Mouse (Mus musculus) heart, adult 2 months (tissue): Measurements from ENCODE around the gene Usp49. TPM values are rescaled to one million over a fixed set of nuclear protein-coding genes. Genes with fewer than 3 reads are reported as not detected.

Experiments
- DNase-seq, 2 experiments: peaks; one replicate each; pipeline ENCODE4 v3.0.0; 2021
- H3K27ac ChIP-seq: fragments of 200-600 bp; 2 replicates; pipeline ENCODE4 v1.8.1; 2022
- H3K27me3 ChIP-seq: fragments of 200-500 bp; 2 replicates; pipeline ENCODE4 v1.6.1; 2012; ENCODE audit warnings: mild to moderate bottlenecking, low read length, inconsistent platforms, mixed read lengths; ENCODE audit not compliant: control insufficient read depth, insufficient read depth
- H3K36me3 ChIP-seq: fragments of 200-500 bp; 2 replicates; pipeline ENCODE4 v1.6.1; 2012; ENCODE audit warnings: low read length, inconsistent platforms; ENCODE audit not compliant: control insufficient read depth, insufficient read depth
- H3K4me1 ChIP-seq: fragments of 200-500 bp; 2 replicates; pipeline ENCODE4 v1.6.1; 2011; ENCODE audit warnings: low read length; ENCODE audit not compliant: control insufficient read depth, insufficient read depth
- H3K4me3 ChIP-seq: fragments of 200-600 bp; 2 replicates; pipeline ENCODE4 v1.8.1; 2022
- H3K79me2 ChIP-seq: fragments of 200-500 bp; replicated peaks from 2 replicates; pipeline ENCODE4 v1.6.1; 2012; ENCODE audit warnings: mild to moderate bottlenecking, inconsistent platforms, low read length, moderate library complexity, mixed read lengths; ENCODE audit not compliant: control insufficient read depth, insufficient read depth
- H3K9ac ChIP-seq: fragments of 200-500 bp; 2 replicates; pipeline ENCODE4 v1.6.1; 2012; ENCODE audit warnings: low read depth, mild to moderate bottlenecking, control low read depth, inconsistent platforms, low read length, mixed read lengths
- CTCF ChIP-seq: fragments of 200-600 bp; IDR thresholded peaks from 2 replicates; pipeline ENCODE4 v1.8.1; 2022; ENCODE audit warnings: antibody characterized with exemption, mild to moderate bottlenecking, moderate library complexity
- EP300 ChIP-seq: fragments of 200-500 bp; IDR thresholded peaks from 2 replicates; pipeline ENCODE4 v1.6.1; 2011; ENCODE audit warnings: low read depth, low read length, control low read depth; ENCODE audit not compliant: insufficient read depth
- POLR2A ChIP-seq: fragments of 200-500 bp; IDR thresholded peaks from 2 replicates; pipeline ENCODE4 v1.6.1; 2011; ENCODE audit warnings: mild to moderate bottlenecking, low read depth, low read length, control low read depth; ENCODE audit not compliant: insufficient read depth
- WGBS: fragments of 180-500 bp; shearing (Covaris S2); methylation state at CpG from one replicate; pipeline ENCODE4 v1.1.7; 2018; 5-methylcytosine and 5-hydroxymethylcytosine counted together
- intact Hi-C: fragments of 180-260 bp; cut with DNase I; formaldehyde crosslinking; loops from one replicate; pipeline ENCODE4 v1.15.1; 2025
- long read RNA-seq: library from polyadenylated mRNA; stranded (forward); transcript quantifications from one replicate; pipeline ENCODE4 v2.0.0, GENCODE M21; 2021
- polyA plus RNA-seq: library from polyadenylated mRNA; depleted of rRNA; stranded (reverse); fragments of >200 nt; gene quantifications from 2 replicates; pipeline ENCODE4 v1.2.3, GENCODE M21; 2012; rRNA removed
- total RNA-seq, 2 experiments: library from RNA; stranded (reverse); gene quantifications; 2 replicates each; pipeline ENCODE4 v1.2.3; 2021

Gene Usp49
- total RNA-seq (1 to 10 TPM; 3.4 to 3.6 TPM), polyA plus RNA-seq (2.9 and 3.6 TPM in 2 replicates)
- long read RNA-seq, partial matches to known transcripts: 1 of 2 reads
- long read RNA-seq, other reads (novel, unspliced or antisense): 1 of 2 reads

DNA sequence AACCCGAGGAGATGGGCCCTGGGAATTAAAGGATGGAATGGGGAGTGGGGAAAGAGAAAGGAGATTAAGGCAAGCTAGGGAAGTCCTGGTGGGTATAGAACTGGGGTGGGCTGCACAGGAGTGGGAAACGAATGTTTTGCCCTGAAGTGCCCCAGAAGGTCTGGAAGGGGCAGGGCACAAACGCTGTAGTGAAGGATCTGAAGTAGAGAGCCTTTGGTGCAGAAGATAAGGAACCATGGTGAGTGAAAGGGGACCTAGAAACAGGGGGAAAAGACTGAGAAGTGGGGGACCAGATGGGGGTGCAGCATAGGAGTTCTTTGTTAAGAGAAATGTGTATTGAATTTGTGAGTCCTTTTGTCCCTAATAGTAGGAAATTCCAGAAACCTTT, at the start of gene Usp49:
Usp49 (plus strand) TSS at position 13 of the 388 bp plus-strand sequence.
- Histone ChIP-seq H3K79me2 (no peaks in the 10 kb centered on the region; the same call in 1 of the 2 replicates), H3K27me3 (no peaks in the 10 kb centered on the region), H3K4me3 (peak within 1 kb of the TSS; percentile 87), H3K9ac (peak within 1 kb of the TSS; percentile 78), H3K27ac (peak within 1 kb of the TSS; percentile 95), H3K36me3 (no peaks in the 10 kb centered on the region), H3K4me1 (peaks cover 1% of the 10 kb centered on the region)
- intact Hi-C loops: no loop called here
- 3% methylated on average over 3 of the region's 3 CpGs for WGBS
- DNase-seq: no peak
- TF ChIP-seq EP300: no peak
- TF ChIP-seq POLR2A: no peak
- TF ChIP-seq CTCF: no peak

DNA sequence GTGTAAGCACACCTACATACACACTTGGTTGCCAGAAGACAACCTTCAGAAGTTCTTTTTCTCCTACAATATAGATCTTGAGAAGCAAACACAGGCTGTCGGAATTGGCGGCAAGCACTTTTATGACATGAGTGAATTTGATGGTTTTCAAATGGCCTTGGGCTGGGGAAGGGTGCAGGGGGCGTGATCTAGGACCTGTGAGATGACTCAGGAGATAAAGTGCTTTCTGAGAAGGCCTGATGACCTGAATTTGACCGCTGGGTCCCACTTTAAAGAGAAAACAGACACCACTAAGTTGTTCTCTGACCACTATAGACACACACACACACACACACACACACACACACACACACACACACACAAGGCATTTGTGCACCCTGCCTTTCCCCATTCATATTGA, 49.5 kb upstream of the Usp49 start:
- Histone ChIP-seq H3K79me2 (no peaks in the 10 kb centered on the region), H3K4me1 (no peaks in the 10 kb centered on the region), H3K27ac (no peak overlapping the region), H3K4me3 (no peak overlapping the region), H3K27me3 (no peaks in the 10 kb centered on the region), H3K9ac (no peak overlapping the region), H3K36me3 (no peaks in the 10 kb centered on the region)
- TF ChIP-seq POLR2A (no peak), EP300 (no peak), CTCF (no peak)
- intact Hi-C loops: no loop called here
- WGBS: 93% methylated on average over 4 of the region's 4 CpGs
- no peak for DNase-seq

DNA sequence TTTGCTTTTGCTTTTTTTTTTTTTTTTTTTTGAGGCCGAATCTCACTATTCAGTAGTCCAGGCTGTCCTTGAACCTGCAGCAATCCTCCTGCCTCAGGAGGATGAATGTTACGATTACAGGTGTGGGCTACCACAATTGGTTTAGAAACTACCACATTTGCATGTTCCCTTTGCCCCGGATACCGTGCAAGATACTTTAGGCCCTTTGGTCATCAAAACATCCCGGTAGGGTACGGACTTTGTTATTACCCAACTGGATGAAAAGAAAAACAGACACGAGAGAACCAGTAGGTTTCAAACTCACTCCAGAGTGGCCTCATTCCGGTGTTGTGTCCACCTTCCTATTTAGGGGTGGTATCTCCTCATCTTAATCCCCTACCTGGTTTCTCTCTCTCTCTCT, 42.0 kb upstream of the Usp49 start:
- no peaks in the 10 kb centered on the region for H3K79me2 ChIP-seq
- no peak overlapping the region for H3K9ac ChIP-seq
- intact Hi-C loops: no loop called here
- H3K4me3 ChIP-seq: no peak overlapping the region
- H3K27me3 ChIP-seq: no peaks in the 10 kb centered on the region
- no peaks in the 10 kb centered on the region for H3K36me3 ChIP-seq
- no peak overlapping the region for H3K27ac ChIP-seq
- TF ChIP-seq CTCF (no peak), EP300 (no peak), POLR2A (no peak)
- DNase-seq: no peak
- WGBS: 86% methylated on average over 8 of the region's 8 CpGs
- H3K4me1 ChIP-seq: no peaks in the 10 kb centered on the region; the same call in 1 of the 2 replicates

GRCm38 (mm10) chr17:47591073-47591472, 39.4 kb upstream of the Usp49 start:
- 29% methylated on average over 3 of the region's 3 CpGs for WGBS
- intact Hi-C loops: no loop called here

GRCm38 (mm10) chr17:47593215-47593853, 37.2 kb upstream of the Usp49 start:
- Histone ChIP-seq H3K4me1 (peaks cover 12% of the 10 kb centered on the region), H3K9ac (peak overlapping the region; percentile 89), H3K27me3 (no peaks in the 10 kb centered on the region), H3K79me2 (no peaks in the 10 kb centered on the region; the same call in 1 of the 2 replicates), H3K36me3 (peaks cover 3% of the 10 kb centered on the region; the same call in 1 of the 2 replicates), H3K4me3 (peak overlapping the region; percentile 86), H3K27ac (peak overlapping the region; percentile 91)
- WGBS: 1% methylated on average over 63 of the region's 63 CpGs
- intact Hi-C loops: loop anchor here (2.0 kb wide), 1 partner anchor 17 kb away; the partner anchor contains the start of genes Bysl, Gm20517 and Med20
- TF ChIP-seq POLR2A: peak; percentile 42; the same call in 1 of the 2 replicates
- no peak for TF ChIP-seq CTCF
- TF ChIP-seq EP300: no peak
- DNase-seq: peak; percentile 96

More at GRCm38 (mm10) chr17:47591073-47591472, 39.4 kb upstream of the Usp49 start:
- no peak for TF ChIP-seq POLR2A
- no peak for TF ChIP-seq EP300
- TF ChIP-seq CTCF: no peak
- Histone ChIP-seq H3K36me3 (no peaks in the 10 kb centered on the region), H3K9ac (no peak overlapping the region), H3K27ac (no peak overlapping the region), H3K27me3 (no peaks in the 10 kb centered on the region), H3K79me2 (no peaks in the 10 kb centered on the region; the same call in 1 of the 2 replicates), H3K4me1 (peaks cover 4% of the 10 kb centered on the region), H3K4me3 (no peak overlapping the region)
- no peak for DNase-seq

DNA sequence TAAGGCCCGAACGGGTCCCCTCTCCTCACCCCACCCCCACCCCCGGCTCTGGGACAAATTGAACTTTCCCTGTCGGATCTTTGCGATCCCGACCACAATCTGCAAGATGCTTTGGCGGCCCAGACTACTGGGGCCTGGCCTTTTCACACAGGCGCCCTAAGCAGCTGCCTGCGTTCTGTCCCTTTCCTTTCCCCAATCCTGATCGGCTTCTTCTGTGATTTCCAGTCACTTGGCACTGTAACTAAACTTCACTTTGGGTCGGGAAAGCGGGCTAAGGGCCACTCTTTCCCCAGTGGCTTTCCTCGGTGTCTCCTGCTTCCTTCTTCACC, 36.7 kb upstream of the Usp49 start:
- intact Hi-C loops: loop anchor here (1.0 to 2.0 kb wide), 2 partner anchors 17 to 83 kb away; partner anchors contain the start of genes Bysl, Gm20517 and Med20
- Histone ChIP-seq H3K36me3 (peaks cover 3% of the 10 kb centered on the region; the same call in 1 of the 2 replicates), H3K4me1 (peaks cover 12% of the 10 kb centered on the region), H3K79me2 (no peaks in the 10 kb centered on the region; the same call in 1 of the 2 replicates), H3K4me3 (peak overlapping the region; percentile 86), H3K27ac (peak overlapping the region; percentile 91), H3K27me3 (no peaks in the 10 kb centered on the region), H3K9ac (peak overlapping the region; percentile 89)
- TF ChIP-seq CTCF (no peak), POLR2A (no peak), EP300 (no peak)
- no peak for DNase-seq
- WGBS: 0% methylated on average over 13 of the region's 13 CpGs
